Mouse (Mus musculus) urinary bladder, adult 18-20 months (tissue): ENCODE results near the gene Ace.

Experiments
- DNase-seq, 2 experiments: peaks; one replicate each; pipeline ENCODE4 v3.0.0; 2022; ENCODE audit warnings: low spot score in 2 of 2, mixed read lengths in 2 of 2

Ace gene

DNA sequence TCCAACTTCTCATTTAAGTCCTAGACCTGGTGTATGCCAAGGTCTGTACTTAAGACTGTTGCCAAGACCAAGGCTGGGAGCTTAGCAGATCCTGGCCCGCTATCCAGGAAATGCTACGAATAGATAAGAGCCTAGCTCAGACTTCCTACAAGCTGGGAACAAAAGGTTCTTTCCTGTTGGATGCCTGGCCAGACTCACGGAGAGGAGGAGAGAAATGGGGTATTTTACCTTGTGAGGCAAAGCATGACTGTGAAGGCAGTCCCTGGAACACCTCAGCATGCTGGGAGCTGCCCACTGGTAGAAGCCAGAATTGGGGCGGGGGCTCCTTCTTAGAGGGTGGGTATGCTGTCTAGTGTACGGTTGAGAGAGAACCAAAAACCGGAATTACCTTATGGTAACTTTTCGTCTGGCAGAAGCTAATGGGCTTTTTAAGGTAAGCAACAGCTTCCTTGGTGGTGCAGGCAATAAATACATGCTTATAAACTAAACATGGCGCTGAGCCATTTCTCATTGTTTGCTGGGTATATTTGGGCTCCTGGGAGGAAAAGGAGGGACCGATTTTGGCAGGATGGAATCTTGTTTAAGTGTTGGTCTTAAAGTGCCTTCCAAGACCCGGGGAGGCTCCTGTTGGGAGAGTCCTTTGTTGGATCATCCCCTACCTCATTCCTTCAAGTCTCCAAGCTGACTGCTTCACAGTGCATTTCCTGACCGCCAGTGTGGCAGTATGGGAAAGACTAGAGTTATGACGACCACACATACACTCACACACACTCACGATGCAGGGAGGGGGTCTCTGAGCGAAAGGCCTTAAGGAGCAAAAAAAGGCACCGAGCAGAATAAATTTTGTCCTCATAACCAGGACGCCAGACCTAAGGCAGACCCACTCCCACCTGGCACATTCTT lies 22.7 kb upstream of the Ace start:
- DNase-seq, result no peak

GRCm38 (mm10) chr11:105946694-105947154 lies 21.0 kb upstream of the Ace start:
- DNase-seq, result peak in 1 of 2 experiments; percentile 41

DNA sequence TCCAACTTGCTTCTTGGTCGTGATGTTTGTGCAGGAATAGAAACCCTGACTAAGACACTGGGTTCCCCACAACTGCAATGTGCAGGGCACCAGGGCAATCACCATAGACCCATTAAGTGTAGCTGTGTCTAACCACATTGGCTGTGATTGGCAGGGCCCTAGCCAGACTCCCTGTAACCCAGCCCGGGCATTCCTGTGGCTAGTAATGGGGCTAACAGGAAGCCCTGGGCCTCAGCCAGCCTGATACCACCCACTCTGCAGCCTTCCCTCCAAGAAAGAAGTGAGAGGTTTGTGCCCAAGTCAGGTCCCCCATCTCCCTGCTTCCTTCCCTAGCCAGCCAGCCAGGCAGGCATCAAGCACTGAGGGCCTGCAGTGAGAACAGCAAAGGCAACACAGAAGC lies 19.5 kb upstream of the Ace start:
- no peak for DNase-seq

DNA sequence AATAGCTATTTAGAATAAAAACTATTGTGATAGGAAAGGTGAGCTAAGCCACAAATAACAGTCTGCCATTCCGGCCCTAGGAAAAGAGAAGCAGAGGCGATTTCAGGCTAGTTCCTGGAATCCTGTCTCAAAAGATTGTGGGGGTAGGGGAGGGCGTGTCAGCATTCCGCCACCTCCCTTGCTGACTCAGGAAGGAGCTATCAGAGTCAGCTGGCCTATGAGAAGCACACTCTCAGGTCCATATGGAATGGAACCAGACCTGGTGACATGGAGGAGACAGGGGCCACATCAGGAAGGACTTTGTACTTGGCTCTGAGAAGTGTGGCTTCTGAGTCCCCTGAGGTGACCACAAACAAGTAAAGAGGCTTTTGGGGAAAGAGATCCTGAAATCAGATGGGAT lies 17.2 kb upstream of the Ace start:
- DNase-seq, result no peak

- DNase-seq, result no peak
Measured at GRCm38 (mm10) chr11:105951601-105952044, 16.1 kb upstream of the Ace start.

GRCm38 (mm10) chr11:105952111-105952510 lies 15.6 kb upstream of the Ace start:
- DNase-seq, result no peak

- no peak for DNase-seq
Measured at GRCm38 (mm10) chr11:105952911-105953386, 14.8 kb upstream of the Ace start, which contains the start of gene Cyb561. Cyb561 (minus strand) TSS chr11:105953336.

DNA sequence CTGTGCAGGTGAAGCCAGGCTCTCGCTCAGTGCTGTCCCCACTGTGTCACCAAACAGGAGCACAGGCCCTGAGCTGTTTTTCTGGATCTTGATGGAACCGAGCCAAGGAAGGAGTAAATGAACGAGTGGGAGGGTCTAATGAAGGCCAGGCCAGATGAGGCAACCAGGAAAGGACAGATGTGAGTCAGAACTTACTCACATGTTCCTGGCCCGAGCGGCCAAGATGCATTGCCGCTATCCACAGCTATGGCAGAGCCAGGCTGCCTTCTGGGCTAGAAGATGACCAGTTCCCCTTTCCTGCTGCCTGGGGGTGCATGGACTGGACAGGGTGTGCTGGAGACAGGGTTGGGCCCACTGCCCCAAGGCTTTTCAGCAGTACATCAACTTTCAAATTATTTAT lies 14.3 kb upstream of the Ace start:
- DNase-seq, result peak in 1 of 2 experiments; percentile 64

- DNase-seq, result no peak
Measured at GRCm38 (mm10) chr11:105955815-105956430, 11.8 kb upstream of the Ace start.

DNA sequence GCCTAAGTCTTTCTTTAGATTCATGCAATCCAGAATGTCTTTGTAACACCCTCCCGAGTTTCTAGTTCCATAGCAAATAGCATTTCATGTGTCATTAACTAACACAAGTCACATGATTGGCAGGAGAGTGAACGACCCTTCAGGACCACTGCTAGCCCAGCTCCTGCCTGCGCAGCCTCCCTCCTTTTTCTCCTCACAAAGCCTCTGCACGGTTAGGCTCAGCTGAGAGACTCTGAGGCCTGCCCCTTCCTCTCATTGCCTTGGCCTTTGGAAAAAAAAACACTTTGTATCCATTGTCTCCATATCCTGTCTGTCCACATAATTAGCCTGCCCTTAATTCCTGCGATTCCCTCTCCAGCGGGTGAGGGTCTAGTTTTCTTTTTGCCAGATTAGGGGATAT lies 10.2 kb upstream of the Ace start:
- DNase-seq, result no peak

DNA sequence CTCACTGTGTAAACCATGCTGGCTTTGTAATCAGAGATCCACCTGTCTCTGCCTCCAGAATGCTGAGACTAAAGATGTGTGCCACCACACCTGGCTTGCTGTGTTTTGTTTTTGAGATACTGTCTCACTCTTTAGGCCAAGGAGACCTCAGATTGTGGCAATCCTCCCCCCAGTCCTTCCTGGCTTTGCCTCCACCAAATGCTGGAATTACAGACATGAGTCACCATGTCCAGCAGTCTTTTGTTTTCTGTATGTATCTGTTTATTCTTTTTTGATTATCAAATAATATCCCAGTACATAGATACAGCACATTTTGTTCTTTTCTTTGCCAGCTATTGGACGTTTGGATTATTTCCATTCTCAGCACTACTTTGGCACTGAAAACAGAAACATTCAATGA lies 9.2 kb upstream of the Ace start:
- DNase-seq, result no peak

DNA sequence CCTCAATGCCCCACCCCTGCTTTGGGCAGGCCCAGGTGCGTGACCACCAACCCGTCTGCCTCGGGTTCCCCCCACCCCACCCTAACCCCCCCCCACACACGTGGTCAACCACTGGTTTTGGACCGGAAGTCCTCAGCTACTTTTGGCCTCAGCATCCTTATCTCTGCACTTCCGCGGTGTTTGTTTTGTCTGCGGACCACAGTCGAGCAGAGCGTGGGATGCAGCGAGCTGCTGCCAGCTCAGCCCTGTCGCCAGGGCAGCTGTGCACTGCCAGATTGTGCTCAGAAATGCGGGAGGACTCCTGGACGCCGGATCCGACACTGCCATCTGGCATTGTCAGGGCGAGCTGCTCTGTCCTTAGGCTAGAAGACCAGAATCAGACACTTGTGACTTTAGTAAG lies 8.4 kb upstream of the Ace start:
- no peak for DNase-seq

DNA sequence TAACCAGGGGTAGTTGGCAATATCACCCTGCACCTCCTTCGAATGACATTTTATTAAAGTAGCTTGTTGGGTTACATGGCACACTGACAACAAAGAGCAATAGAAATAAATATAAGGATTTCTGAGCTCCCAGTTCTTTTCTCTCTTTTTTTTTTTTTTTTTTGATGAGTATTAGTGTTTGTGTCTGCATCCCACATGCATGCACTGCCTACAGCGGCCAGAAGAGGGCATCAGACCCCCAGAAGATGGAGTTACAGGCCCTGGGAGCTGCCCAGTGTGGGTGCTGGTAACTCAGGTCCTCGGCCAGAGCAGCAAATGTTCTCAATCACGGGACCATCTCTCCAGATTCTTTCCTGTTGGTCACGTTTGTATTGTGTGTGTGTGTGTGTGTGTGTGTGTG lies 3.1 kb upstream of the Ace start:
- DNase-seq, result no peak

DNA sequence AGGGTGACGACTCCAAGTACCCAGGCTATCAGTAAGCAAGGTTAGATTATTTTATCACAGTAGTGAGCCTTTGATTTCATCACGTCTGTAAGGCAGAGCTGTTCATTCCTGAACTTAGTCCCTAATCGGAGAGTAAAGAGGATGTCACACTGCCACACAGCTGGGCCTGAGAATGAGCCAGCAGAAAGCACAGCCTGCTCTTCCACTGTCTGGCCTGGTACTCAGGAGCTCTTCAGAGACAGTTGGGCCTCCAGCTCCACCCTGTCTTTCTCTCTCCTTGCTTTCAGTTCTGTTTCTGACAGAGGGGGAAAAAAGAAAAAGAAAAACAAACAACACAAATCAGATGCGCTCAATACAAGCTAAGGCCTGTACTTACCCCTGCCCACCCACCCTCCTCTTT lies 1.5 kb upstream of the Ace start:
- DNase-seq, result no peak

- no peak for DNase-seq
Measured at GRCm38 (mm10) chr11:105968948-105969347, 1.2 kb downstream of the Ace start.

DNA sequence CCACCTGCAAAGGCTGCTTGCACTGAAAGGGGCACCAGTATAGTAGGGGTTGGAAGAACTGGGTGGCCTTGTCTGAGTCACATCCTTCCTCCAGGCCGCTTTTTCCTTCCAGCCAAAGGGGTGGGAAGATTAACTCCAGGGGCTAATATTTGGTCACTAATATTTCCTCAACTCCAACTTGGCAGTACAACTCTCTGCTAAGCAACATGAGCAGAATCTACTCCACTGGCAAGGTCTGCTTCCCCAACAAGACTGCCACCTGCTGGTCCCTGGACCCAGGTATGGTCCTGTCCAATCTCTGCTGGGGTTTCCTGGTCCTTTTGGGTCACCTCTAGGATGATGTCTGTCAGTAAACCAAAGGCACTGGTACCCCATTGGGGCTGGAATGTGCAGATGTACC lies 1.8 kb downstream of the Ace start:
- peak; percentile 58 to 65 for DNase-seq

- DNase-seq, result no peak
Measured at GRCm38 (mm10) chr11:105974593-105974992, 6.8 kb downstream of the Ace start.

DNA sequence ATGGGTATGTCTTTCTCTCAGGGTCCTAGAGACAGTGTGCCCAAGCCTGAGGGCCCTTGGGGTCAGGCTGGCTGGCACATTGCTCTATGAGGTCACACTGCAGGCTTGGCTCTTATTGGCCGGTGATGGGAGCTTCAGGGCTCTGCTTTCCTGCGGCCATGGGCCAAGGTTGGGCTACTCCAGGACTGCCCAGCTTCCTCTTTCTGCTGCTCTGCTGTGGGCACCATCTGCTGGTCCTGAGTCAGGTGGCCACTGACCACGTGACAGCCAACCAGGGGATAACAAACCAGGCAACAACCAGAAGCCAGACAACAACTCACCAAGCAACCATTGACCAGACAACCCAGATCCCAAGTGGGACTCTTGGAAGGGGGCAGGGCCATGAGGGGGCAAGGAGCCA lies 7.3 kb downstream of the Ace start:
- no peak for DNase-seq

GRCm38 (mm10) chr11:105975636-105976035 lies 7.9 kb downstream of the Ace start:
- DNase-seq, result no peak

- DNase-seq, result no peak
Measured at GRCm38 (mm10) chr11:105978232-105978631, 10.5 kb downstream of the Ace start.

DNA sequence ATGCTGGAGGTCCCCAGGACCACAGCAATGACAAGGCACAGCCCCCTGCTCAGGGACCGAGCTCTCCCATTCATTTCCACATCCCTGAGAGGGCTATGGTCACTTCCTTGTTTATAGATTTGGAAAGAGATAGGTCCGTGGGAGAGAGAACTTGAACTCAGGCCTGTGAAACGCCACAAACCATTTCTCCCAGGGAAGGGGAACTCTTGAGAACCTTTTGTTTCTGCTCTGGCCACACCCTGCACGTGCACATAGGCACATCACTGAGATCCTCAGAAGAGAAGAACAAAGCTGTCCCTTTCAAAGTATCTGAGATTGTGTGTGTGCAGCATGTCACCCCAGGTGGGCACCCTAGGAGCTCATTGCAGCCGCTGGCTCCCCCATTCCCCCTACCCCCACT lies 10.9 kb downstream of the Ace start:
- DNase-seq, result no peak

DNA sequence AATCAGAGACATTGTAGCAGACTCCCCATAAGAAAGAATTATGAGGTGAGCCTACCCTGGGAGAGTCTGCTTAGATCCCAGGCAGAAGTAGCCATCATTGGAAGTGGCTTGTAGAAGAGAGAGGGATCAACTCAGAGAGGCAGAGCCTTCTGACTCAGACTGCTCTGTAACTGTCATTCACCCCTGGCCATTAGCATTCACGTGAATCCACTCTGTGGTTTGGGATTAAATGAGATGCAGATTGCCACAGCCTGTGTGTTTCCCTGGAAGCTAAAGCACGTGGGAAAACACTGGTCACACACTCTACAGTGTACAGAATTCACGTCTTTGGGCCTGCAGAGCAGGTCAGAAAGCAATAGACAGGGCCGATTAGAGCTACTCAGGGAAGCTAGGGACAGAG lies 16.7 kb downstream of the Ace start:
- DNase-seq, result no peak

DNA sequence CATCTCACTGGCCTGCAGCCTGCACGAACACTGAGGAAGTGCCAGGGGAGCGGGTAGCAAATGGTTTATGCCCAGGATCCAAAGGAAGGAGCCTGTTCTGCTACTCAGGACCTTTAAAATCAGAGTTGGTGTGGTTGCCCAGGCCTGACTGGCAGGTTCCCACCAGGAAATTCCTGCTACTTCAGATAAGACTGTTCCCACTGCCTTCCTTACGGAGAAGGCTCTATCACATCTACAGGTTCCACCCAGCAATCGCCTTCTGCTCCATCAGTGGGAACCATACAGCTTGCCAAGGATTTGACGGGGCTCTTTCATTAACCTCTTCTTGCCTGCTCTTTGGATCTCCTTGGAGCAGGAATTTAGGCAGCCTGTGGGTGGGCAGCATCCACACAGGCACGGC lies 19.7 kb downstream of the Ace start:
- DNase-seq, result no peak
